Mouse (Mus musculus): ENCODE measurements around the gene Olfr896-ps1. TPM values are rescaled to one million over a fixed set of nuclear protein-coding genes. Genes with fewer than 3 reads are reported as not detected.

Gene Olfr896-ps1
- total RNA-seq (2023) = not detected in 4 replicates

GRCm38 (mm10) chr9:38290807-38291206 lies at the start of gene Olfr896-ps1:
TSS of gene Olfr896-ps1 (plus strand) at chr9:38291107.

DNA sequence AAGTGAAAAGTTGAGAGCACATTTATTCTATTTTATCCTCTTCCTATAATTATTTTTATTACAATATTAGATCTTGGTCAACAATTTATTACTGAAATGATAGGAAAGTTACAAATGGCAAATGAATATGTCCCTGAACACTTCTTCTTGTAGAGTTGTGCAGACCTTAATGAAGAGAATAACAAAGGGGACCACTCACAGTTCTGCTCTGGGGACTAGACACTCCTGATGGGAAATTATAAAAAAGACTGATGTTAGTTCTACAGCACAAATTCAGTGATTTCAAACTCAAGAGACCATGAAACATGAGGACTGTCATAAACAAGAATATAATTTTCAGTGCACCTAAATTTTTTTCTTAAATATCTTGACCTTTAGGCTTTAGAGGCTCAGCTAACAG lies 38.4 kb upstream of the Olfr896-ps1 start, which contains the start of gene Olfr143:
Olfr143 (plus strand) TSS at position 301 of the 400 bp plus-strand sequence.

GRCm38 (mm10) chr9:38267551-38267950 lies 23.4 kb upstream of the Olfr896-ps1 start, which contains the start of gene Olfr895:
TSS of gene Olfr895 (plus strand) at chr9:38267851.

DNA sequence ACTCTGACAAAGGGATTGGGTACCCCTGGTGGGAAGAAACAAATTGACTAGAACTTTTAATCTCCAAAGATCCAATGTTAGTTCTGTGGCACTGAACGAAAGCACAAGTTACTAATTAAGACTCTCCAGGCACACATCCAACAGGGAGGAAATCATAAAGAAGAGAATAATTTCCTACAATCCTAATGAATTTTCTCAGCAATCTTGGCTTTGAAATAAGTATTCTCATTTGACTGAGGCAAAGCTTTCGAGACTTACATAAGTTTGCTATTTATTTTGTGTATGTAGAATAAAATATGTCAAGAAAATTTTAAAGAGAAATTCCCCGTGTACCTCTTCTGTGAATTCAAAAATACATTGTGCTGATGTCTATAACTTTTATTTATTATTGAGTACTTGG lies 37.9 kb downstream of the Olfr896-ps1 start, which contains the start of gene Olfr25:
Olfr25 (plus strand) TSS at position 301 of the 400 bp plus-strand sequence.

Other genes starting within 250 kb of the Olfr896-ps1 start
- not detected in 4 replicates for gene Olfr884, start 244.6 kb upstream of the Olfr896-ps1 start, total RNA-seq (2023)
- gene Olfr885, start 229.8 kb upstream of the Olfr896-ps1 start, total RNA-seq (2023) = not detected in 4 replicates
- not detected in 4 replicates for gene Olfr887, start 207.0 kb upstream of the Olfr896-ps1 start, total RNA-seq (2023)
- not detected in 4 replicates for gene Olfr888, start 183.0 kb upstream of the Olfr896-ps1 start, total RNA-seq (2023)
- 0.09 to 0.19 TPM in 2 of 4 replicates, not detected in the others for gene Olfr889, start 175.9 kb upstream of the Olfr896-ps1 start, total RNA-seq (2023)
- not detected in 4 replicates for gene Olfr890, start 148.6 kb upstream of the Olfr896-ps1 start, total RNA-seq (2023)
- gene Olfr891, start 110.3 kb upstream of the Olfr896-ps1 start, total RNA-seq (2023) = not detected in 4 replicates
- not detected in 4 replicates for gene Olfr893, start 82.7 kb upstream of the Olfr896-ps1 start, total RNA-seq (2023)
- not detected in 4 replicates for gene Olfr894, start 73.1 kb upstream of the Olfr896-ps1 start, total RNA-seq (2023)
- not detected in 4 replicates for gene Olfr143, start 38.3 kb upstream of the Olfr896-ps1 start, total RNA-seq (2023)
- not detected in 4 replicates for gene Olfr895, start 23.3 kb upstream of the Olfr896-ps1 start, total RNA-seq (2023)
- not detected in 4 replicates for gene Olfr25, start 38.0 kb downstream of the Olfr896-ps1 start, total RNA-seq (2023)
- not detected in 4 replicates for gene Olfr898, start 57.3 kb downstream of the Olfr896-ps1 start, total RNA-seq (2023)
- not detected in 4 replicates for gene Olfr250, start 75.8 kb downstream of the Olfr896-ps1 start, total RNA-seq (2023)
- gene Olfr251, start 86.0 kb downstream of the Olfr896-ps1 start, total RNA-seq (2023) = not detected in 4 replicates
- not detected in 4 replicates for gene Olfr147, start 110.6 kb downstream of the Olfr896-ps1 start, total RNA-seq (2023)
- not detected in 4 replicates for gene Olfr901, start 138.3 kb downstream of the Olfr896-ps1 start, total RNA-seq (2023)
- not detected in 4 replicates for gene Olfr902, start 156.5 kb downstream of the Olfr896-ps1 start, total RNA-seq (2023)
- not detected in 4 replicates for gene Olfr904, start 172.0 kb downstream of the Olfr896-ps1 start, total RNA-seq (2023)
- gene Olfr905, start 180.0 kb downstream of the Olfr896-ps1 start, total RNA-seq (2023) = 0.18 TPM in 1 of 4 replicates, not detected in the others
- not detected in 4 replicates for gene Olfr906, start 196.0 kb downstream of the Olfr896-ps1 start, total RNA-seq (2023)
- gene Olfr907, start 204.7 kb downstream of the Olfr896-ps1 start, total RNA-seq (2023) = not detected in 4 replicates
- not detected in 4 replicates for gene Olfr911-ps1, start 230.5 kb downstream of the Olfr896-ps1 start, total RNA-seq (2023)
- not detected in 4 replicates for gene Olfr910, start 246.7 kb downstream of the Olfr896-ps1 start, total RNA-seq (2023)